Mouse (Mus musculus): Measurements from ENCODE around the gene Zfp444. TPM values are rescaled to one million over a fixed set of nuclear protein-coding genes. Genes with fewer than 3 reads are reported as not detected.
"Not testable (repeated sequence)": the region's sequence is repeated elsewhere in the genome, so short reads cannot be mapped to it uniquely, and the experiment has no call there.

Gene Zfp444
- total and polyA plus RNA-seq, 2 experiments from 2014 or later: 78.6 to 86.4 TPM

GRCm38 (mm10) chr7:6174365-6174987, 2.5 kb downstream of the Zfp444 start:
- 87% methylated on average over 9 of the region's 9 CpGs for WGBS
- H3K4me1 ChIP-seq (ENCODE audit: insufficient read depth, low read length); H3K36me3 ChIP-seq (ENCODE audit: insufficient read depth, low read length); DNase-seq (ENCODE audit: low spot score); H3K9me3 ChIP-seq (ENCODE audit: low read length); H3K4me2 ChIP-seq (ENCODE audit: low read depth, low read length, poor library complexity, severe bottlenecking); H3K4me3 ChIP-seq (ENCODE audit: low read depth, low read length); H3K9ac ChIP-seq (replicated peaks; ENCODE audit: low read length, poor library complexity, severe bottlenecking); H3K27me3 ChIP-seq (ENCODE audit: insufficient read depth, low read length); H3K27ac ChIP-seq (ENCODE audit: low read depth, low read length); ATAC-seq (ENCODE audit: low FRiP score): not testable (repeated sequence)
- peak; percentile 42 for TF ChIP-seq CTCF (IDR thresholded peaks at IDR 0.05)

GRCm38 (mm10) chr7:6179013-6179412, 7.0 kb downstream of the Zfp444 start:
- Histone ChIP-seq H3K9ac (replicated peaks; ENCODE audit: low read length, poor library complexity, severe bottlenecking) (no peak overlapping the region), H3K27ac (ENCODE audit: low read depth, low read length) (no peak overlapping the region), H3K4me2 (ENCODE audit: low read depth, low read length, poor library complexity, severe bottlenecking) (no peak overlapping the region), H3K9me3 (ENCODE audit: low read length) (no peaks in the 10 kb centered on the region), H3K4me1 (ENCODE audit: insufficient read depth, low read length) (no peaks in the 10 kb centered on the region), H3K27me3 (ENCODE audit: insufficient read depth, low read length) (no peaks in the 10 kb centered on the region), H3K36me3 (ENCODE audit: insufficient read depth, low read length) (peaks cover 6% of the 10 kb centered on the region), H3K4me3 (ENCODE audit: low read depth, low read length) (no peak overlapping the region)
- no peak for DNase-seq (ENCODE audit: low spot score)
- no peak for TF ChIP-seq CTCF (IDR thresholded peaks at IDR 0.05)
- no peak for ATAC-seq (ENCODE audit: low FRiP score)

DNA sequence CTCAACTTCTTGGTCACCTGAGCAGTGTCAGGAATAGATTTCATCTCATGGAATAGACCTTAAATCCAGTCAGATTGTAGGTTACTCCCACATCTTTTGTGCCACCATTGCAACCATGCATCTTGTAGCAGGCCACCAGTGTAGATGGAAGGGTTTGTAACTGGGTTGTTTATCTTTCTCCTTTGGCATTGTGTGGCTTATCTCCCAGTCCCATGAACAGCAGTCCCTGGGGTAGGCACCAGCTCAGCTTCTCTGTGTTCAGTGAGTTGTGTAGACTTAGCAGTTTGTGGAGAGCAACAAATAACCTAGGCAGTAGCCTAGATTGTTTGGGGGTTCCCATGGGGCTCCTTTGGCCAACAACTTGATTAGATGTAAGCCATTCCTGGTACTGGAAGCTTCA, 10.9 kb downstream of the Zfp444 start:
- Histone ChIP-seq H3K4me1 (ENCODE audit: insufficient read depth, low read length) (no peaks in the 10 kb centered on the region), H3K27me3 (ENCODE audit: insufficient read depth, low read length) (no peaks in the 10 kb centered on the region), H3K27ac (ENCODE audit: low read depth, low read length) (no peak overlapping the region), H3K36me3 (ENCODE audit: insufficient read depth, low read length) (peaks cover 33% of the 10 kb centered on the region), H3K9ac (replicated peaks; ENCODE audit: low read length, poor library complexity, severe bottlenecking) (no peak overlapping the region), H3K9me3 (ENCODE audit: low read length) (no peaks in the 10 kb centered on the region), H3K4me2 (ENCODE audit: low read depth, low read length, poor library complexity, severe bottlenecking) (no peak overlapping the region), H3K4me3 (ENCODE audit: low read depth, low read length) (no peak overlapping the region)
- ATAC-seq (ENCODE audit: low FRiP score): no peak
- no peak for TF ChIP-seq CTCF (IDR thresholded peaks at IDR 0.05)
- DNase-seq (ENCODE audit: low spot score): no peak

DNA sequence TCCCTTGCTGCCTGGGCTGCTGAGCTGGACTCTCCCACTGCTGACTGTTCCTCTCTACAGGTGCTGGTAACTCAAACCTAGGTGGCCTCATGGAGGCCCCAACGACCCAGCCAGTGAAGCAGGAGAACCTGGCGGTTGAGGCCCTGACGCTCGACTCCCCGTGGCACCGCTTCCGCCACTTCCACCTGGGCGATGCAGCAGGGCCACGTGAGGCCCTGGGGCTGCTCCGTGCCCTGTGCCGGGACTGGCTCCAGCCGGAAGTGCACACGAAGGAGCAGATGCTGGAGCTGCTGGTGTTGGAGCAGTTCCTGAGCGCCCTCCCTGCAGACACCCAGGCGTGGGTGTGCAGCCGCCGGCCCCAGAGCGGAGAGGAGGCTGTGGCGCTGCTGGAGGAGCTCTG, 11.8 kb downstream of the Zfp444 start:
- H3K27ac ChIP-seq (ENCODE audit: low read depth, low read length): no peak overlapping the region
- H3K27me3 ChIP-seq (ENCODE audit: insufficient read depth, low read length): no peaks in the 10 kb centered on the region
- no peaks in the 10 kb centered on the region for H3K9me3 ChIP-seq (ENCODE audit: low read length)
- WGBS: 95% methylated on average over 19 of the region's 19 CpGs
- DNase-seq (ENCODE audit: low spot score) (no peak), ATAC-seq (ENCODE audit: low FRiP score) (no peak)
- no peak overlapping the region for H3K4me3 ChIP-seq (ENCODE audit: low read depth, low read length)
- H3K36me3 ChIP-seq (ENCODE audit: insufficient read depth, low read length): peaks cover 42% of the 10 kb centered on the region
- H3K4me1 ChIP-seq (ENCODE audit: insufficient read depth, low read length): no peaks in the 10 kb centered on the region
- H3K9ac ChIP-seq (replicated peaks; ENCODE audit: low read length, poor library complexity, severe bottlenecking): no peak overlapping the region
- no peak overlapping the region for H3K4me2 ChIP-seq (ENCODE audit: low read depth, low read length, poor library complexity, severe bottlenecking)
- TF ChIP-seq CTCF (IDR thresholded peaks at IDR 0.05): no peak

DNA sequence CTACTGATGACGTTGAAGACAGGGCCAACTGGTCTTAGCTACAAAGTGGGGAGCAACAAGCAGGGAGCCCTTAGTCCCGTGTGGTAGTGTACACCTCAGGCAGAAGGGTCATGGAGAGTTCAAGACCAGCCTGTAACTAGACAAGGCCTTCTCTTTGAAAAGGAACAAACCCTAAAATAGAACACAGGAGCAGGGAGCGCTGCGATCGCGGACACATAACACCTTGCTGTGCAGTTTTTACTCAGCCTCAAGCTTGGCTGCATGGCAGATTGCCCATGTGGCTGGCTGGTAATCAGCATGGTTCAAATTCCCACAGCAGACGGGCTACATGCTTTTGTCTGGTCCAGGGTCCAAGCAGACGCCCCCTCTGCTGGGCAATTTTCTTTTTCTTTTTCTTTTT, 12.5 kb downstream of the Zfp444 start:
- Histone ChIP-seq H3K9ac (replicated peaks; ENCODE audit: low read length, poor library complexity, severe bottlenecking) (no peak overlapping the region), H3K36me3 (ENCODE audit: insufficient read depth, low read length) (peaks cover 48% of the 10 kb centered on the region), H3K27ac (ENCODE audit: low read depth, low read length) (no peak overlapping the region), H3K4me2 (ENCODE audit: low read depth, low read length, poor library complexity, severe bottlenecking) (no peak overlapping the region), H3K4me3 (ENCODE audit: low read depth, low read length) (no peak overlapping the region), H3K9me3 (ENCODE audit: low read length) (no peaks in the 10 kb centered on the region), H3K4me1 (ENCODE audit: insufficient read depth, low read length) (no peaks in the 10 kb centered on the region), H3K27me3 (ENCODE audit: insufficient read depth, low read length) (no peaks in the 10 kb centered on the region)
- 90% methylated on average over 8 of the region's 8 CpGs for WGBS
- TF ChIP-seq CTCF (IDR thresholded peaks at IDR 0.05): no peak
- DNase-seq (ENCODE audit: low spot score) (no peak), ATAC-seq (ENCODE audit: low FRiP score) (no peak)

DNA sequence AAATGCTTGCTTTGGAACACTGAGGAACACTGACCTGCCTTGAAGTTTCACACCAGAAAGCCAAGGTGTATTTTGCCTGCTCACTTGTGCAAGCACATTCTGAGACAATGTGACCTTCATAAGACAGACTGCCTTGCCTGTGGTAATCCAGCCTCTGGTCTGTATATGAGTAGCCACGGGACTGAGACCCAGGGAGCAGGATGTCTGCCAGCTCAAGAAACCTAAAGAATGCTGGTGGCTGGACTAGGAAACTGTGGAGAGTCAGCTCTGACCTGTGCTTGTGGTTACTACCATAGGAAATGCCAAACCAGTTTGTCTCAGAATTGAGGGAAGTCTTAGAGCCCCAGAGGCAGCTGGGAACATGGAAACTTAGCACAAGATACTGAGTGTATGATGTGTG, 13.4 kb downstream of the Zfp444 start:
- peaks cover 55% of the 10 kb centered on the region for H3K36me3 ChIP-seq (ENCODE audit: insufficient read depth, low read length)
- H3K4me1 ChIP-seq (ENCODE audit: insufficient read depth, low read length): no peaks in the 10 kb centered on the region
- H3K4me3 ChIP-seq (ENCODE audit: low read depth, low read length): no peak overlapping the region
- no peaks in the 10 kb centered on the region for H3K9me3 ChIP-seq (ENCODE audit: low read length)
- no peak overlapping the region for H3K9ac ChIP-seq (replicated peaks; ENCODE audit: low read length, poor library complexity, severe bottlenecking)
- H3K27ac ChIP-seq (ENCODE audit: low read depth, low read length): no peak overlapping the region
- no peak for ATAC-seq (ENCODE audit: low FRiP score)
- TF ChIP-seq CTCF (IDR thresholded peaks at IDR 0.05): no peak
- H3K27me3 ChIP-seq (ENCODE audit: insufficient read depth, low read length): no peaks in the 10 kb centered on the region
- no peak for DNase-seq (ENCODE audit: low spot score)
- H3K4me2 ChIP-seq (ENCODE audit: low read depth, low read length, poor library complexity, severe bottlenecking): no peak overlapping the region
- 95% methylated on average over 1 of the region's 1 CpGs for WGBS
